Mouse (Mus musculus) liver, postnatal 0 days (tissue): ENCODE measurements around the gene Slc6a19.

ENCODE experiments used
- CTCF ChIP-seq: sonication (generic); IDR thresholded peaks from 2 replicates; pipeline ENCODE4 v1.5.1; 2016; ENCODE audit warnings: antibody characterized with exemption, low read depth
- EP300 ChIP-seq: IDR thresholded peaks from 2 replicates; pipeline ENCODE4 v1.6.1; 2016; ENCODE audit warnings: antibody characterized with exemption, low read depth, mild to moderate bottlenecking

GRCm38 (mm10) chr13:73735270-73735669 lies 30.6 kb upstream of the Slc6a19 start:
- TF ChIP-seq CTCF (0 out of 2 replicates have a peak, but pooled peaks have one; percentile 1), EP300 (no peak)
